Mouse (Mus musculus): ENCODE measurements around the gene Lamtor1.

DNA sequence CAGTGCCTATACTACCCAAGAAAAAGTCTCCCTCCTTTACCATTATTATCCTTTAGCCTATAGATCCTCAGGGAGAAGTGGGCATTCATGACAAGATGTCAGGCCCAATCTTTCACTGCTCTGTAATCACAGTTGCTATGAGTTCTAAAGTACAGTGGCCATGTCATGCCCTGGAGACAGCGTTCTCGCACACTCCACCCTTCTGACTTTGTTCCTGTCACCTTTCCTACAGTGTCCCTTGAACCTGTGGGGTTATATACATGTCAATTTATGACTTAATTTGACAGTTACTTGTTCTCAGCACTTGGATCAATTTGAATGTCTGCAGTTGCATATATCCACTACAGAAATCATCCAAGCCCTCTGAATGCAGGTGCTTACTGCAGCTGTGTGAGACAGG is 57.1 kb downstream of the Lamtor1 start:
- TF ChIP-seq CTCF (IDR thresholded peaks at IDR 0.05; ENCODE audit: borderline replicate concordance, extremely low read depth, insufficient read depth, insufficient read length) (no peak), POLR2A (IDR thresholded peaks at IDR 0.05; ENCODE audit: borderline replicate concordance, extremely low read depth, insufficient read depth, insufficient read length, poor library complexity, severe bottlenecking) (no peak)
